Mouse (Mus musculus) kidney, embryonic 14.5 days (tissue): Measurements from ENCODE around the gene Dlat. TPM values are rescaled to one million over a fixed set of nuclear protein-coding genes. Genes with fewer than 3 reads are reported as not detected.
"Not testable (repeated sequence)": the region's sequence is repeated elsewhere in the genome, so short reads cannot be mapped to it uniquely, and the experiment has no call there.

Source experiments
- ATAC-seq: fragments of 200-750 bp; cut with Nextera tagmentation; 2 replicates; pipeline ENCODE4 v1.8.0; 2017; ENCODE audit warnings: moderate number of reproducible peaks, mild to moderate bottlenecking, moderate TSS enrichment, moderate library complexity; ENCODE audit not compliant: low FRiP score, low TSS enrichment
- H3K27ac ChIP-seq: fragments of 300-500 bp; sonication (generic); 2 replicates; pipeline ENCODE4 v1.5.1; 2014; ENCODE audit warnings: low read depth, mild to moderate bottlenecking, low read length, moderate library complexity, mixed read lengths
- H3K27me3 ChIP-seq: fragments of 300-500 bp; sonication (generic); 2 replicates; pipeline ENCODE4 v1.6.1; 2014; ENCODE audit warnings: mild to moderate bottlenecking, low read length; ENCODE audit not compliant: control insufficient read depth, insufficient read depth
- H3K36me3 ChIP-seq: fragments of 300-500 bp; sonication (generic); 2 replicates; pipeline ENCODE4 v1.6.1; 2014; ENCODE audit warnings: low read length, mixed read lengths; ENCODE audit not compliant: control insufficient read depth, insufficient read depth
- H3K4me1 ChIP-seq: fragments of 300-500 bp; sonication (generic); 2 replicates; pipeline ENCODE4 v1.6.1; 2014; ENCODE audit warnings: low read length, mixed read lengths; ENCODE audit not compliant: control insufficient read depth, insufficient read depth
- H3K4me2 ChIP-seq: fragments of 300-500 bp; sonication (generic); replicated peaks from 2 replicates; pipeline ENCODE4 v1.6.1; 2014; ENCODE audit warnings: low read depth, mild to moderate bottlenecking, low read length
- H3K4me3 ChIP-seq: fragments of 300-500 bp; sonication (generic); 2 replicates; pipeline ENCODE4 v1.5.1; 2014; ENCODE audit warnings: mild to moderate bottlenecking, low read length
- H3K9ac ChIP-seq: fragments of 300-500 bp; sonication (generic); 2 replicates; pipeline ENCODE4 v1.6.1; 2014; ENCODE audit warnings: low read depth, mild to moderate bottlenecking, low read length, moderate library complexity
- H3K9me3 ChIP-seq: fragments of 300-500 bp; sonication (generic); 2 replicates; pipeline ENCODE4 v1.6.1; 2016; ENCODE audit warnings: low read length; ENCODE audit not compliant: control insufficient read depth
- WGBS: fragments of 180-500 bp; shearing (Covaris S2); extraction: QIAGEN DNeasy Blood & Tissue Kit; methylation state at CpG from one replicate; pipeline ENCODE4 v1.1.7; 2014; 5-methylcytosine and 5-hydroxymethylcytosine counted together
- polyA plus RNA-seq: library from polyadenylated mRNA; unstranded; fragments of >200 nt; fragmentation: Nextera tagmentation; extraction: Ambion mirVana; gene quantifications from 2 replicates; pipeline ENCODE4 v1.2.1, GENCODE M21; 2014

Gene Dlat
- polyA plus RNA-seq, 1 experiment from 2014 or later: 60.9 TPM

GRCm38 (mm10) chr9:50634270-50634669, 25.3 kb downstream of the Dlat start:
- no peak overlapping the region for H3K27ac ChIP-seq
- H3K4me2 ChIP-seq: no peak overlapping the region
- 96% methylated on average over 11 of the region's 11 CpGs for WGBS
- H3K4me3 ChIP-seq: no peak overlapping the region
- H3K27me3 ChIP-seq: no peaks in the 10 kb centered on the region
- ATAC-seq: no peak
- no peaks in the 10 kb centered on the region for H3K9me3 ChIP-seq
- H3K9ac ChIP-seq: no peak overlapping the region
- H3K36me3 ChIP-seq: peaks cover 49% of the 10 kb centered on the region
- no peaks in the 10 kb centered on the region for H3K4me1 ChIP-seq

DNA sequence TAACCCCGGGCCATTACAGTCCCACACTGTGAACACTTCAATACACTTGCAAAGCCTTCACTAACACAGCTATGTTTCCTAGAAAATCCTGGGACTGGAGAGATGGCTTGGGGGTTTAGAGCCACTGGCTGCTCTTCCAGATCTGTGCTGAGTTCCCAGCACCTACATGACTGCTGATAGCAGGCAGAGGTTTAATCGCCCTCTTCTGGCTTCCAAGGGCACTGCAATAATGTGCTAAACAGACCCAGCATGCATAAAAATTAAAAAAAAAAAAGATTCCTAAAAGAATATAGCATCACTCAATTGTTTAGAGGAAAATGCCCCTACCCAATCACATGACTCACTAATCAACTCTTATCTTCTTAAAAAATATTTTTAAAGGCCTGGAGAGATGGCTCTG, 26.5 kb downstream of the Dlat start:
- Histone ChIP-seq H3K4me2 (no peak overlapping the region), H3K27me3 (no peaks in the 10 kb centered on the region), H3K36me3 (peaks cover 38% of the 10 kb centered on the region), H3K4me1 (no peaks in the 10 kb centered on the region), H3K4me3 (no peak overlapping the region), H3K9ac (no peak overlapping the region), H3K9me3 (no peaks in the 10 kb centered on the region), H3K27ac (no peak overlapping the region)
- 57% methylated on average over 2 of the region's 2 CpGs for WGBS
- no peak for ATAC-seq

DNA sequence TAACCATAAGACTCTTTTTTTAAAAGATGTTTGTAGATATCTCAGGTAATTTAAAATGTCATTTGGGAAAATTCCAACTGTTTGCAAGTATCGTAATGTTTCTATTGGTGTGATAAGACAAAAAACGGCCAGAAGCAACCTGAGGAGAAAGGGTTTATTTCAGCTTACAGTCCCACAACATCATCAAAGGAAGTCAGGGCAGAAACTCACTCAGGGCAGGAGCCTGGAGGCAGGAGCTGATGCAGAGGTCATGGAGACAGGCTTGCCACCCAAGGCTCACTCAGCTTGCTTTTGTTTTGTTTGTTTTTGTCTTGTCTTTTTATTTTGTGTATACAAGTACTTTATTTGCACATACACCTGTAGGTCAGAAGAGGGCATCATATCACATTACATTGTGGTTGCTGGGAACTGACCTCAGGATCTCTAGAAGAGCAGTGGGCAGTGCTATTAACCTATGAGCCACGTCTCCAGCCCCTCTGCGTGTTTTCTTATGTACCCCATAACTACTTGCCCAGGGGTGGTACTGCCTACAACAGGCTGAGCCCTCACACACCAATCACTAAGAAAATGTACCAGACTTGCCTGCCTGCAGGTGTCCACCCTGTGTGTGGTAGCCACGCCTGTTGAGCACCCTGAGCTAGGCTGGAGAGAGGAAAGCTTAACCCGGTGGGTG, 27.4 kb downstream of the Dlat start:
- no peak overlapping the region for H3K27ac ChIP-seq
- peaks cover 29% of the 10 kb centered on the region for H3K36me3 ChIP-seq
- no peak overlapping the region for H3K9ac ChIP-seq
- H3K4me2 ChIP-seq: no peak overlapping the region
- 83% methylated on average over 6 of the region's 6 CpGs for WGBS
- H3K4me1 ChIP-seq: no peaks in the 10 kb centered on the region
- ATAC-seq: no peak
- H3K9me3 ChIP-seq: no peaks in the 10 kb centered on the region
- H3K27me3 ChIP-seq: no peaks in the 10 kb centered on the region
- no peak overlapping the region for H3K4me3 ChIP-seq

DNA sequence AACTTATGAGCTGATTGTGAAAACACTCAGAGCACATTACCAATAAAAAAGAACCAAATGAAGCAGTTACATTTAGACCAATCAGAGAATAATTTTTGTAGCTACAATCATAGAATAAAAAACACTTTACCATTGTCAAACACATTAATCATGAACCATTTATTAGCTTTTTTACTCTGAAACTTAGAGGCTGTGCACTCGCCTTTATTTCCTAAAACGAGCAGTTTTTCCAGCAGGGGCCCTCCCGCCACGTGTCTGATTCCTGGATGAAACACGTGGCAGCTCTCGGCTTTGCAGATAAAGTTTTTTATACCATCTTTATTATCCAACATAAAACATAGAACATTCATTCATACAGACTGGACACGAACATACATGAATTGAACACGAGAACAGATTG, 28.7 kb downstream of the Dlat start:
- not testable (repeated sequence) for H3K27ac ChIP-seq, H3K4me3 ChIP-seq, H3K4me1 ChIP-seq, ATAC-seq, H3K9me3 ChIP-seq, H3K27me3 ChIP-seq, H3K9ac ChIP-seq, H3K4me2 ChIP-seq
- H3K36me3 ChIP-seq: peaks cover 21% of the 10 kb centered on the region
- WGBS: 80% methylated on average over 6 of the region's 8 CpGs

- 64% methylated on average over 9 of the region's 9 CpGs for WGBS
- no peaks in the 10 kb centered on the region for H3K27me3 ChIP-seq
- peaks cover 24% of the 10 kb centered on the region for H3K36me3 ChIP-seq
- no peak for ATAC-seq
- no peak overlapping the region; the same call in 1 of the 2 replicates for H3K9ac ChIP-seq
- peak overlapping the region; percentile 94 for H3K4me3 ChIP-seq
- peak overlapping the region; percentile 61 for H3K4me2 ChIP-seq
- no peak overlapping the region for H3K27ac ChIP-seq
- H3K9me3 ChIP-seq: no peaks in the 10 kb centered on the region
- peaks cover 7% of the 10 kb centered on the region; the same call in 1 of the 2 replicates for H3K4me1 ChIP-seq
These were observed 41.7 kb downstream of the Dlat start for GRCm38 (mm10) chr9:50617794-50618330.

DNA sequence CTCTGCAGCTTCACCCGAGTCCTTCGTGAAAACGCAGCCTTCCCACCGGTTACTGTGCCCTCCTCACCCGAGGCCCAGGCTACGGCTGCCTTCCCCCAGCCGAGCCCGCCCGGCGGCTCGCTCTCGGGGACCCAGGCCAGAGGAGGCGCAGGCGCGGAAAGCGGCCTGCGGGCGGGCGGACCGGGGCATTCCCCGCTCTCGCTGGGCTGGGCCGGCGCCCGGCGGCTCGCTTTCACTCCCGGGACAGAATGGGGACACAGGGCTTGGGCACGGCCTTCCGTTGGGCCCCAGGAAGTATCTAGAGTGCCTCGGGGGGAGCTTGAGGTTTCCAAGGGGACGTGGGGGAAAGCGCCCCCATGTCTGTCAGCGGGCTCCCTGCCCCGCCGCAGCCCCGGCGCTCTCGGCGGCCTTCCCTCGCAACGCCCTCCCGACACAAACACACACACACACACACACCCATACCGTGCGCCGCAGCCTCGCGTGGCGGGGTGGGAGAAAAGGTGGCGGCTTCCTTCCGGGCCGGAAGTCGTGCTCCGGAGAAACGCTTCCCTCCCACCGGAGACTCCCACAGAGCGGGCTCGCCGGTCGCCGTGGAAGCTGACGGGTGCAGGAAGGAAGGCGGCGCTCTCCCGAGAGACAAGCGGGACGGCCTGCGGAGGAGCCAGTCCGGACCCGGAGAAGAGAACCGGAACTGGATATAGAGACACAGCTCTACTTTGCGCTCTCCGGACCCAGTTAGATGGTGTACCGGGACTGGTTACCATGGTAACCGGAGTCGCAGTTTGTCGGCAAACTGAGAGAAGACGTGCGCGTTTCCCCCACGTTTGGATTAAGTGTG, 42.6 kb downstream of the Dlat start, which contains the start of the genes Pih1d2 and Nkapd1:
Gene Pih1d2 (plus strand): TSS at position 556 of the 838 bp plus-strand sequence.
Gene Nkapd1 (minus strand): TSS at position 699 of the 838 bp plus-strand sequence.
- H3K9ac ChIP-seq: peak within 1 kb of the TSS; percentile 94
- H3K9me3 ChIP-seq: no peaks in the 10 kb centered on the region
- WGBS: under 1% methylated on average over 81 of the region's 81 CpGs
- H3K27me3 ChIP-seq: no peaks in the 10 kb centered on the region
- peaks cover 7% of the 10 kb centered on the region; the same call in 1 of the 2 replicates for H3K4me1 ChIP-seq
- peak within 1 kb of the TSS; percentile 89 for H3K27ac ChIP-seq
- H3K36me3 ChIP-seq: peaks cover 32% of the 10 kb centered on the region
- H3K4me2 ChIP-seq: peak within 1 kb of the TSS; percentile 61
- peak within 1 kb of the TSS; percentile 94 for H3K4me3 ChIP-seq
- peak; percentile 95 for ATAC-seq

GRCm38 (mm10) chr9:50616161-50616560, 43.4 kb downstream of the Dlat start:
- ATAC-seq: no peak
- peak overlapping the region; percentile 89; the same call in 1 of the 2 replicates for H3K27ac ChIP-seq
- WGBS: 35% methylated on average over 11 of the region's 11 CpGs

DNA sequence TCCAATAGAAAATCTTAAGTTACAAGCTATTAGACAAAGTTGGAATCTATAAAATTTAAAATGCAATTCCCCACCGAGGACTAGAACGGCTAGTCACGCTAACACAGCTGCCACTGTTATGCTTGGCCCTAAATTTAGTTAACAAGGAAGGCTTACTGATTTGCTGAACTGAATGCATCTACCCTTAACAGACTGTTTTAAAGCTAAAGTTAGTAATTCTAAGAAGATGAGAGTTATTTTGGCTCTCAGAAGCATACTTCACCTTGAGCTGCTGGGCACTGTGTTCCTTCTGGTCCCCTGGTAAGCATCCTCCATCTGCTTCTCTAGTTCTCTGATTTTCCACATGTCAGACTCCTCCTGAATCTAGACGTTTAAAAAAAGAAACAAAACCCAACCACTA, 47.5 kb downstream of the Dlat start:
- 90% methylated on average over 4 of the region's 4 CpGs for WGBS
- peaks cover 71% of the 10 kb centered on the region for H3K36me3 ChIP-seq

More at GRCm38 (mm10) chr9:50616161-50616560, 43.4 kb downstream of the Dlat start:
- Histone ChIP-seq H3K4me3 (peak overlapping the region; percentile 94), H3K9me3 (no peaks in the 10 kb centered on the region), H3K36me3 (peaks cover 38% of the 10 kb centered on the region), H3K27me3 (no peaks in the 10 kb centered on the region), H3K9ac (peak overlapping the region; percentile 94), H3K4me2 (peak overlapping the region; percentile 61), H3K4me1 (peaks cover 7% of the 10 kb centered on the region; the same call in 1 of the 2 replicates)

More for the DNA sequence above, 47.5 kb downstream of the Dlat start:
- Histone ChIP-seq H3K4me2 (no peak overlapping the region), H3K27me3 (no peaks in the 10 kb centered on the region), H3K4me3 (no peak overlapping the region), H3K4me1 (peaks cover 7% of the 10 kb centered on the region; the same call in 1 of the 2 replicates), H3K9me3 (no peaks in the 10 kb centered on the region), H3K9ac (no peak overlapping the region), H3K27ac (no peak overlapping the region)
- ATAC-seq: no peak
